Mouse (Mus musculus): ENCODE data around the gene Hoxa7. TPM values are rescaled to one million over a fixed set of nuclear protein-coding genes. Genes with fewer than 3 reads are reported as not detected.

The Hoxa7 gene
- total RNA-seq, 2 experiments from 2014 or later = 6.3 to 7.3 TPM

GRCm38 (mm10) chr6:52205638-52206621 lies 15.7 kb downstream of the Hoxa7 start:
- intact Hi-C loops (cut with DNase I; ENCODE audit: low total_unique reads) = loop anchor here (2.0 kb wide), 1 partner anchor 329 kb away; no protein-coding TSS in a partner anchor
- no peak for DNase-seq

- DNase-seq = no peak
- intact Hi-C loops (cut with DNase I; ENCODE audit: low total_unique reads) = loop anchor here (2.0 kb wide), 1 partner anchor 328 kb away; no protein-coding TSS in a partner anchor
Observed at GRCm38 (mm10) chr6:52205221-52205620, 16.4 kb downstream of the Hoxa7 start.

- DNase-seq = peak; percentile 74
- intact Hi-C loops (cut with DNase I; ENCODE audit: low total_unique reads) = loop anchor here (2.0 to 5.0 kb wide), 3 partner anchors 202 to 337 kb away; no protein-coding TSS in a partner anchor
Observed at GRCm38 (mm10) chr6:52204050-52204752, 17.5 kb downstream of the Hoxa7 start, which contains the start of gene Hoxa5. TSS of gene Hoxa5 (minus strand) at chr6:52204587.

GRCm38 (mm10) chr6:52203371-52204049 lies 18.1 kb downstream of the Hoxa7 start:
- DNase-seq = peak; percentile 57
- intact Hi-C loops (cut with DNase I; ENCODE audit: low total_unique reads) = loop anchor here (2.0 to 5.0 kb wide), 3 partner anchors 201 to 336 kb away; no protein-coding TSS in a partner anchor

- no peak for DNase-seq
- intact Hi-C loops (cut with DNase I; ENCODE audit: low total_unique reads) = loop anchor here (5.0 kb wide), 2 partner anchors 201 to 336 kb away; no protein-coding TSS in a partner anchor
Observed at GRCm38 (mm10) chr6:52203121-52203370, 18.6 kb downstream of the Hoxa7 start.

- no peak for DNase-seq
- intact Hi-C loops (cut with DNase I; ENCODE audit: low total_unique reads) = loop anchor here (5.0 kb wide), 2 partner anchors 200 to 335 kb away; no protein-coding TSS in a partner anchor
Observed at GRCm38 (mm10) chr6:52202362-52203120, 19.1 kb downstream of the Hoxa7 start.

GRCm38 (mm10) chr6:52201269-52201668 lies 20.4 kb downstream of the Hoxa7 start:
- DNase-seq = no peak
- intact Hi-C loops (cut with DNase I; ENCODE audit: low total_unique reads) = loop anchor here (5.0 kb wide), 2 partner anchors 199 to 334 kb away; no protein-coding TSS in a partner anchor

- intact Hi-C loops (cut with DNase I; ENCODE audit: low total_unique reads) = loop anchor here (5.0 kb wide), 2 partner anchors 198 to 334 kb away; no protein-coding TSS in a partner anchor
- DNase-seq = no peak
Observed at GRCm38 (mm10) chr6:52200751-52201250, 20.9 kb downstream of the Hoxa7 start.

GRCm38 (mm10) chr6:52200073-52200750 lies 21.4 kb downstream of the Hoxa7 start:
- DNase-seq = no peak
- intact Hi-C loops (cut with DNase I; ENCODE audit: low total_unique reads) = loop anchor here (5.0 kb wide), 2 partner anchors 198 to 333 kb away; no protein-coding TSS in a partner anchor

- DNase-seq = peak; percentile 34
Observed at GRCm38 (mm10) chr6:52197271-52197670, 24.4 kb downstream of the Hoxa7 start.

GRCm38 (mm10) chr6:52196811-52197210 lies 24.8 kb downstream of the Hoxa7 start:
- DNase-seq = no peak

More at GRCm38 (mm10) chr6:52197271-52197670, 24.4 kb downstream of the Hoxa7 start:
- intact Hi-C loops (cut with DNase I; ENCODE audit: low total_unique reads) = no loop called here

GRCm38 (mm10) chr6:52194690-52195089 lies 27.0 kb downstream of the Hoxa7 start:
- intact Hi-C loops (cut with DNase I; ENCODE audit: low total_unique reads) = no loop called here
- DNase-seq = no peak

More at GRCm38 (mm10) chr6:52196811-52197210, 24.8 kb downstream of the Hoxa7 start:
- intact Hi-C loops (cut with DNase I; ENCODE audit: low total_unique reads) = no loop called here

GRCm38 (mm10) chr6:52191860-52192550 lies 29.6 kb downstream of the Hoxa7 start:
- peak; percentile 90 for DNase-seq
- intact Hi-C loops (cut with DNase I; ENCODE audit: low total_unique reads) = no loop called here

GRCm38 (mm10) chr6:52190906-52191810 lies 30.5 kb downstream of the Hoxa7 start, which contains the start of gene Hoxa4:
TSS of gene Hoxa4 (minus strand) at chr6:52191753.
- DNase-seq = peak; percentile 32
- intact Hi-C loops (cut with DNase I; ENCODE audit: low total_unique reads) = no loop called here

- DNase-seq = no peak
- intact Hi-C loops (cut with DNase I; ENCODE audit: low total_unique reads) = no loop called here
Observed at GRCm38 (mm10) chr6:52190410-52190809, 31.2 kb downstream of the Hoxa7 start.

- intact Hi-C loops (cut with DNase I; ENCODE audit: low total_unique reads) = no loop called here
- no peak for DNase-seq
Observed at GRCm38 (mm10) chr6:52189909-52190308, 31.7 kb downstream of the Hoxa7 start.

Measured in gastrocnemius, postnatal 14 days (tissue).